Mouse (Mus musculus) lung, adult 2 months (tissue): ENCODE results near the gene Cfap36.

Experiments
- CTCF ChIP-seq: fragments of 200-500 bp; IDR thresholded peaks from 2 replicates; pipeline ENCODE4 v1.5.1; 2011; ENCODE audit warnings: mild to moderate bottlenecking, low read length, control low read depth; ENCODE audit not compliant: insufficient read depth
- POLR2A ChIP-seq: fragments of 200-500 bp; IDR thresholded peaks from 2 replicates; pipeline ENCODE4 v1.6.1; 2011; ENCODE audit warnings: low read depth, mild to moderate bottlenecking, control low read depth, low read length, borderline replicate concordance; ENCODE audit errors: extremely low read depth

DNA sequence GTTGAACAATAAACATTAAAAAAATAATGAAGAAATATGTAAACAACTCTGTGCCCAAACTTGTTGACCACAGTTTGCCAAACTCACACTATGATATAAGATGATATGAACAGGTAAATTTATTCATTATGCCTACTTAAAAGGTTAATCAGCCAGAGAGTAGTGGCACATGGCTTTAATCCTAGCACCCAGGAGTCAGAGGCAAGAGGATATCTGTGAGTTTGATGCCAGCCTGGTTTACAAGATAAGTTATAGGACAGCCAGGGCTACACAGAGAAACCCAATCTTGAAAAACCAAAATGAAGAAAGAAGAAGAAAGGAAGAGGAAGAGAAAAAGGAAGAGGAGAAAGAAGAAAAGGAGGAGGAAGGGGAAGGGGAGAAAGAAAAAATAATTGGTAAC is 9.8 kb downstream of the Cfap36 start:
- TF ChIP-seq POLR2A, result no peak
- TF ChIP-seq CTCF, result no peak
